Mouse (Mus musculus): ENCODE results near the gene Iqgap2.

The Iqgap2 gene

GRCm38 (mm10) chr13:95651870-95652668, 239.7 kb downstream of the Iqgap2 start:
- DNase-seq: peak; percentile 32 to 44

GRCm38 (mm10) chr13:95649941-95650340, 241.8 kb downstream of the Iqgap2 start:
- DNase-seq: no peak

GRCm38 (mm10) chr13:95647248-95647647, 244.5 kb downstream of the Iqgap2 start:
- peak in 1 of 2 experiments; percentile 71 for DNase-seq

GRCm38 (mm10) chr13:95646687-95647111, 245.0 kb downstream of the Iqgap2 start:
- DNase-seq: peak; percentile 74 to 83

- no peak for DNase-seq
These were observed 248.0 kb downstream of the Iqgap2 start for GRCm38 (mm10) chr13:95643740-95644139.

- DNase-seq: no peak
These were observed 250.4 kb downstream of the Iqgap2 start for GRCm38 (mm10) chr13:95641061-95641986.

- no peak for DNase-seq
These were observed 251.3 kb downstream of the Iqgap2 start for GRCm38 (mm10) chr13:95640408-95640807.

- peak; percentile 40 to 65 for DNase-seq
These were observed 252.2 kb downstream of the Iqgap2 start for GRCm38 (mm10) chr13:95639336-95640116.

GRCm38 (mm10) chr13:95638894-95639293, 252.8 kb downstream of the Iqgap2 start:
- DNase-seq: peak; percentile 52 to 83

GRCm38 (mm10) chr13:95637737-95638136, 254.0 kb downstream of the Iqgap2 start:
- no peak for DNase-seq

GRCm38 (mm10) chr13:95635301-95635700, 256.4 kb downstream of the Iqgap2 start:
- DNase-seq: no peak

GRCm38 (mm10) chr13:95634451-95634850, 257.3 kb downstream of the Iqgap2 start:
- no peak for DNase-seq

- DNase-seq: no peak
These were observed 258.3 kb downstream of the Iqgap2 start for GRCm38 (mm10) chr13:95633384-95633783.

GRCm38 (mm10) chr13:95632144-95632543, 259.6 kb downstream of the Iqgap2 start:
- DNase-seq: no peak

GRCm38 (mm10) chr13:95630747-95631146, 261.0 kb downstream of the Iqgap2 start:
- no peak for DNase-seq

GRCm38 (mm10) chr13:95629751-95630150, 262.0 kb downstream of the Iqgap2 start:
- DNase-seq: no peak

GRCm38 (mm10) chr13:95626696-95627095, 265.0 kb downstream of the Iqgap2 start:
- no peak for DNase-seq

- no peak for DNase-seq
These were observed 268.7 kb downstream of the Iqgap2 start for GRCm38 (mm10) chr13:95623042-95623441.

- no peak for DNase-seq
These were observed 270.2 kb downstream of the Iqgap2 start for GRCm38 (mm10) chr13:95621563-95621962.

GRCm38 (mm10) chr13:95618859-95619258, 272.9 kb downstream of the Iqgap2 start:
- no peak for DNase-seq

- peak; percentile 87 to 88 for DNase-seq
These were observed 273.4 kb downstream of the Iqgap2 start, which contains the start of gene F2r for GRCm38 (mm10) chr13:95618309-95618712. Gene F2r, minus strand, starts transcription at chr13:95618487.

GRCm38 (mm10) chr13:95617671-95618171, 274.0 kb downstream of the Iqgap2 start:
- DNase-seq: no peak

All from kidney, postnatal 25 days (tissue).